9 mouse cellular contexts compared by ENCODE assay signal in the genomic region with DNA sequence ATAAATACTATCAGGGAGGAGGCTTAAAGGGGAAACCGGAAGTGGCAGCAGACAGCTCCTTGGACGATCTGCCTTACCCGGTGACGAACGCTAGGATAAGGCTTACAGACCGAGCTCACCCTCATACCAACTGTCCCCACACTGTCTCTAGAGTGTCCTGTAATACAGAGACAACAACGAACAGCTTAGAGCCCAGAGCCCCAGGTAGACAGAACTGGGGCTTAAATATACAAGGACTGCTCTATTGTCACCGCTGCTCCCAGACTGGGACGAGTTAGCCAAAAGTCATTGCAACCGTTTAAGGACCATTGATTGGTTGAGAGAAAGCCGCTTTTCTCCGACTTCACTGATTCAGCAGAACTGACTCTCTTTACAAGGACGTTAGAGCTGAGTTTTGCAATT. TPM values are rescaled to one million over a fixed set of nuclear protein-coding genes. Genes with fewer than 3 reads are reported as not detected.
DNase-seq lines count a peak whose midpoint lies in the region; ATAC-seq and TF ChIP-seq lines count a peak whose summit lies in the region.
"Had no signal": no experiment of that assay in that cellular context is flagged by ENCODE, and none has a peak within 500 bp of the region (broad histone marks: within the 10 kb centered on the region; RNA-seq: fewer than 3 reads in every experiment).

No protein-coding gene starts in this region.

- no peaks in the 10 kb centered on the region for H3K36me3 ChIP-seq in hindbrain, embryonic 10.5 days
- H3K36me3 ChIP-seq in hindbrain, embryonic 11.5 days (ENCODE audit: control insufficient read depth, insufficient read depth, low read length): no peaks in the 10 kb centered on the region
- no peaks in the 10 kb centered on the region for H3K36me3 ChIP-seq in hindbrain, embryonic 13.5 days

- 50% methylated on average over 13 of the region's 13 CpGs for WGBS in hindbrain, embryonic 10.5 days
- 45% methylated on average over 13 of the region's 13 CpGs for WGBS in hindbrain, embryonic 11.5 days
- WGBS in hindbrain, embryonic 13.5 days: 55% methylated on average over 13 of the region's 13 CpGs

- no peak for ATAC-seq in hindbrain, embryonic 11.5 days (ENCODE audit: low FRiP score)
- ATAC-seq in hindbrain, embryonic 13.5 days (ENCODE audit: low FRiP score): no peak
- peak; percentile 82 for ATAC-seq in megakaryocyte-erythroid progenitor cell, adult 5-6 weeks (replicated peaks; ENCODE audit: low FRiP score, low TSS enrichment, poor library complexity, severe bottlenecking)

- DNase-seq in hindbrain, embryonic 10.5 days (ENCODE audit: low spot score): no peak
- no peak for DNase-seq in hindbrain, embryonic 11.5 days (ENCODE audit: low spot score)
- DNase-seq in cerebellum, postnatal 4 days (ENCODE audit: low spot score in 2 of 2): no peak
- no peak for DNase-seq in right cerebral cortex, adult 18-20 months
- DNase-seq in ovary, postnatal 36 days (ENCODE audit: low spot score): no peak
- DNase-seq: right cerebral cortex, postnatal 4 days had no signal

- 0 out of 2 replicates have a peak, but pooled peaks cover 3% of the 10 kb centered on the region for H3K4me1 ChIP-seq in hindbrain, embryonic 10.5 days (replicated peaks)
- no peaks in the 10 kb centered on the region for H3K4me1 ChIP-seq in hindbrain, embryonic 11.5 days (replicated peaks; ENCODE audit: control insufficient read depth, insufficient read depth, low read length)
- peaks cover 8% of the 10 kb centered on the region for H3K4me1 ChIP-seq in bone marrow macrophage, adult 2 months (ENCODE audit: control insufficient read depth, insufficient read depth, low read length)
- no peaks in the 10 kb centered on the region for H3K4me1 ChIP-seq in hindbrain, embryonic 13.5 days (replicated peaks)

- no peak overlapping the region; the same call in 1 of the 2 replicates for H3K4me2 ChIP-seq in hindbrain, embryonic 11.5 days (replicated peaks; ENCODE audit: low read depth, low read length)
- H3K4me2 ChIP-seq in hindbrain, embryonic 13.5 days: peak overlapping the region; percentile 39

- TF ChIP-seq CTCF in bone marrow macrophage, adult 2 months (IDR thresholded peaks at IDR 0.05; ENCODE audit: low read depth, low read length): no peak

- H3K27ac ChIP-seq in hindbrain, embryonic 10.5 days: no peak overlapping the region
- no peak overlapping the region for H3K27ac ChIP-seq in hindbrain, embryonic 11.5 days (ENCODE audit: low read depth, low read length)
- no peak overlapping the region for H3K27ac ChIP-seq in bone marrow macrophage, adult 2 months (ENCODE audit: insufficient read depth, low read depth, low read length)
- no peak overlapping the region for H3K27ac ChIP-seq in hindbrain, embryonic 13.5 days

- no peak for TF ChIP-seq POLR2A in bone marrow macrophage, adult 2 months (IDR thresholded peaks at IDR 0.05; ENCODE audit: borderline replicate concordance, low read depth, low read length)

- peak overlapping the region; percentile 28; the same call in 1 of the 2 replicates for H3K4me3 ChIP-seq in hindbrain, embryonic 10.5 days
- no peak overlapping the region; the same call in 1 of the 2 replicates for H3K4me3 ChIP-seq in hindbrain, embryonic 11.5 days (ENCODE audit: low read depth, low read length)
- peak overlapping the region; percentile 35; the same call in 1 of the 2 replicates for H3K4me3 ChIP-seq in bone marrow macrophage, adult 2 months (ENCODE audit: insufficient read depth, low read length)
- no peak overlapping the region for H3K4me3 ChIP-seq in hindbrain, embryonic 13.5 days

- H3K27me3 ChIP-seq in hindbrain, embryonic 10.5 days (ENCODE audit: insufficient read depth, poor library complexity, severe bottlenecking): no peaks in the 10 kb centered on the region
- no peaks in the 10 kb centered on the region for H3K27me3 ChIP-seq in hindbrain, embryonic 11.5 days (ENCODE audit: control insufficient read depth, insufficient read depth, low read length)
- no peaks in the 10 kb centered on the region for H3K27me3 ChIP-seq in hindbrain, embryonic 13.5 days

- no peaks in the 10 kb centered on the region for H3K9me3 ChIP-seq in hindbrain, embryonic 10.5 days
- H3K9me3 ChIP-seq in hindbrain, embryonic 11.5 days (ENCODE audit: control insufficient read depth, low read length): no peaks in the 10 kb centered on the region
- H3K9me3 ChIP-seq in hindbrain, embryonic 13.5 days: no peaks in the 10 kb centered on the region

- H3K9ac ChIP-seq in hindbrain, embryonic 11.5 days (ENCODE audit: low read depth, low read length): no peak overlapping the region
- H3K9ac ChIP-seq in hindbrain, embryonic 13.5 days: no peak overlapping the region

RNA-seq across cellular contexts. Expression of a gene that starts 15.5 kb away (rescaled TPM):
- polyA plus RNA-seq in hindbrain, embryonic 10.5 days (2016; fragmentation: Nextera tagmentation; extraction: Ambion mirVana): 37.6 and 43.6 TPM in 2 replicates
- 47.1 and 49.0 TPM in 2 replicates for polyA plus RNA-seq in hindbrain, embryonic 11.5 days (2014; fragmentation: Nextera tagmentation; extraction: Ambion mirVana)
- polyA plus RNA-seq in bone marrow macrophage, adult 2 months (2012; ENCODE audit: insufficient read depth, insufficient read length, missing spikeins): 15.2 and 16.6 TPM in 2 replicates
- polyA plus RNA-seq in hindbrain, embryonic 13.5 days (2015; fragmentation: Nextera tagmentation; extraction: Ambion mirVana): 32.3 and 32.5 TPM in 2 replicates
- total RNA-seq in megakaryocyte-erythroid progenitor cell, adult 5-6 weeks (2014; fragmentation: Nextera tagmentation): 7.1 and 10.3 TPM in 2 replicates
- total RNA-seq in megakaryocyte-erythroid progenitor cell, adult 5-6 weeks (2017): 22.6 and 26.0 TPM in 2 replicates

Comparison
In these comparisons a context has a peak if more than half of its experiments do, and no peak if none do; other contexts are left out.
1. H3K4me3 ChIP-seq: peak in hindbrain, embryonic 10.5 days (single experiment) and bone marrow macrophage, adult 2 months (single experiment); none in hindbrain, embryonic 11.5 days (single experiment) and hindbrain, embryonic 13.5 days (single experiment).